Mouse (Mus musculus) brown adipose tissue, adult 24 weeks (tissue): Measurements from ENCODE around the gene Orc6. TPM values are rescaled to one million over a fixed set of nuclear protein-coding genes. Genes with fewer than 3 reads are reported as not detected.

Experiments used
- H3K27ac ChIP-seq: fragments of 200-500 bp; replicated peaks from 2 replicates; pipeline ENCODE4 v1.5.1; 2012; ENCODE audit warnings: low read depth, mild to moderate bottlenecking, low read length
- H3K4me1 ChIP-seq: fragments of 200-500 bp; 2 replicates; pipeline ENCODE4 v1.6.1; 2012; ENCODE audit warnings: low read length, mixed read lengths; ENCODE audit not compliant: control insufficient read depth, insufficient read depth, insufficient read length
- H3K4me3 ChIP-seq: fragments of 200-500 bp; 2 replicates; pipeline ENCODE4 v1.5.1; 2012; ENCODE audit warnings: low read depth, mild to moderate bottlenecking, low read length, moderate library complexity; ENCODE audit not compliant: insufficient read depth
- polyA plus RNA-seq: library from polyadenylated mRNA; stranded (reverse); fragments of >200 nt; gene quantifications from 2 replicates; pipeline ENCODE4 v1.2.4, GENCODE M21; 2012; ENCODE audit not compliant: missing spikeins, insufficient read depth, insufficient read length

Gene Orc6
- polyA plus RNA-seq = 20.9 and 21.2 TPM in 2 replicates

DNA sequence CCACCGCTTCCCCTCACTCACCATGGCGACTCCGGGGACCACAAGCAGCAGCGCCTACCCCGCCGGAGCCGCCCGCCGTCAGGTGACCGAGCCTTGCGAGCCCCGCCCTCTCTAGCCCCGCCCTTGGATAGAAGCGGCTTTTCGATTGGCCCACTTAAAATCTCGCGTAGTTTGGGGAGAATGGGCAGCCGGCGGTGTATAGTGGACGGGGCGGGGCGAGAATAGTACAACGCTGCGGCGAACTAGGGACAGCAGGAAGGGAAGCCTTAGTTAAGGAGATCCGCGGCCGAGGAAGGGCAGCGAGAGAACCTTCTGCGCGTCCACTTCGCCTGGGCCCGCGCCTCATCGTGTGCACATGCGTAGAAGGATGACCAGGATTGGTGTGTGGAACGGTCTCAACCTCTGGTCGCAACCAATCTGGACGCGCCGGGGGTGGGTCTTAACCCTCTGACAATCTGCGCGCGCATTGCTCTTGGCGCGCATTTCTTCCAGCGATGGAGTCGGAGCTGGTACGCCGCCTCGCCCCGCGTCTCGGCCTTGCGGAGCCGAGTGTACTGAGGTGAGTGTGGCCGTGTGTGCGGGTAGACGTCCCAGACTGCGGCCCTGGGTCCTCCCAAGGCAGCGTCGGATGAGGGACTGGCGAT lies at the start of gene Orc6, which contains the start of gene Vps35:
Orc6 (plus strand) TSS at position 199 of the 644 bp plus-strand sequence.
Vps35 (minus strand) TSS at position 369 of the 644 bp plus-strand sequence.
- Histone ChIP-seq H3K27ac (peak within 1 kb of the TSS; percentile 99), H3K4me3 (peak within 1 kb of the TSS; percentile 78), H3K4me1 (no peaks in the 10 kb centered on the region)

DNA sequence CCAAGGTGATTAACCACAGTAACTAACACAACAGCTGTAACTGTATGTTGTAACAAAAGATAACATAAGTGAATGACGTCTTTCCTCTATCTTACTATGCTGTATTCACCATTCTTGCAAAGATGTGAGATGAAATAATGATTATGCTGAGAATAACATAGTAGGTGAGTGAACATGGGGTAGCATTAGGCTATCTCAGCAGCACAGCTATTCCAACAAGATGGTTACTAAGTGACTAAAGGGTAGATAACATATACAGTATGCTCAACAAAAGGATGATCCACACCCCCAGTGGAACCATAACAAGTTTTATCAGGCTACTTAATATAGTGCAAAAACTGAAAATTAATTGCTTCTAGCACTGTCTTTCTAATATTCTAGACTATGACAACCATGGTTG lies 12.6 kb upstream of the Orc6 start:
- no peak overlapping the region for H3K27ac ChIP-seq
- H3K4me1 ChIP-seq = no peaks in the 10 kb centered on the region
- H3K4me3 ChIP-seq = no peak overlapping the region

- Histone ChIP-seq H3K27ac (peak overlapping the region; percentile 52), H3K4me1 (no peaks in the 10 kb centered on the region), H3K4me3 (peak overlapping the region; percentile 78)
Observed at GRCm38 (mm10) chr8:85298600-85299433, 615 bp upstream of the Orc6 start.

DNA sequence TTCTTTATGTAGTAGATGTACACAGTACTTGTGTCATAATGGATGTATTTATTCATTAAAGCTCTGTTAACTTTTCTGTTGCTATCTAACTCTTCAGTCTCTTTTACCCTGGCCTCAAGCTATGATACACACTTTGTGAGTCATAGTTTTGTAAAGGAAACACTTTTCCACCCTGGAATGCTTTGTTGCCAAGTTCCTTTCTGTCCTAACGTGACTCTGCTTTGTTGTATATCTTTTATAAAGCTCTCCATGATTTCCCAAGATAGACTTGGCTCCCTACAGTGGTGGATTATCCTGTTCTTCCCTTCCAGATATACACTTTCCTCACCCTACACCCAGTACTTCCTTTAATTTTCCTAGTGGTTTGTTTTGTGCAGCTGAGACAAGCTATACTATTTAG lies 2.5 kb downstream of the Orc6 start:
- Histone ChIP-seq H3K4me1 (no peaks in the 10 kb centered on the region), H3K27ac (no peak overlapping the region)

DNA sequence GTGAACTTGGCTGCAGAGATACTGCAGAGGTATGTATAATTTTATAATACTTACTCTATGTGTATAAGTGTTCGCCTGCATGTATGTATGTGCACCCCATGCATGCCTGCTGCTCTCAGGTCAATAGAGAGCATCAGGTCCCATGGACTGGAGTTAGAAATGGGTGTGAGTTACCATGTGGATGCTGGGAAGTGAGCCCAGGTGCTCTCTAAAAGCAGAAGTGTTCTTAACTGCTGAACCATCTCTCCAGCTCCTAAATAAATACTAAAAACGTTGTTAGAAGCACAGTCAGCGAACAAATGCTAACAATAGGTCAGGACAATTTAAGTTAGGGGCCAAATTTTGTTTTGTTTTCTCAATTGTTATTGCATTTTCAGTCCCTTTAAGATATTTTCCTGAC lies 3.5 kb downstream of the Orc6 start:
- Histone ChIP-seq H3K27ac (no peak overlapping the region), H3K4me1 (no peaks in the 10 kb centered on the region), H3K4me3 (no peak overlapping the region)

More for the DNA sequence above, 2.5 kb downstream of the Orc6 start:
- no peak overlapping the region for H3K4me3 ChIP-seq

- Histone ChIP-seq H3K27ac (no peak overlapping the region), H3K4me3 (no peak overlapping the region), H3K4me1 (no peaks in the 10 kb centered on the region)
Observed at GRCm38 (mm10) chr8:85303531-85303930, 4.1 kb downstream of the Orc6 start.

DNA sequence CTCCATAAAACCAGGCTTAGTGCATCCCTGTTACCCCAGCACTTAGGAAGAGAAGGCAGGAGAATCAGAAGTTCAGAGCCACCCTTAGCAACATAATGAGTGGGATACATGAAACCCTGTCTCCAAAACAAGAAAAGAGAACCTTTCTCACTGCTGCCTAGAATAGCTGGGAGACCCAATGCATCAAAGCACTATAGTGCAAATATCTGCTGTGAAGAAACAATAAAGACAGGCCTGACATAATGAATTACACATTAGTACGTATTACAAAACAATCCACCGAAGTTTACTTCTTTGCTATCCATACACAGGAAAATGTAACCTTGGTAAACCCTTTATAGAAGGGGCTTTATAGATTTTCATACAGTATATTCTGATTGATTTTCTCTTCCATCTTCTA lies 9.1 kb downstream of the Orc6 start:
- no peaks in the 10 kb centered on the region for H3K4me1 ChIP-seq
- no peak overlapping the region for H3K27ac ChIP-seq
- H3K4me3 ChIP-seq = no peak overlapping the region

DNA sequence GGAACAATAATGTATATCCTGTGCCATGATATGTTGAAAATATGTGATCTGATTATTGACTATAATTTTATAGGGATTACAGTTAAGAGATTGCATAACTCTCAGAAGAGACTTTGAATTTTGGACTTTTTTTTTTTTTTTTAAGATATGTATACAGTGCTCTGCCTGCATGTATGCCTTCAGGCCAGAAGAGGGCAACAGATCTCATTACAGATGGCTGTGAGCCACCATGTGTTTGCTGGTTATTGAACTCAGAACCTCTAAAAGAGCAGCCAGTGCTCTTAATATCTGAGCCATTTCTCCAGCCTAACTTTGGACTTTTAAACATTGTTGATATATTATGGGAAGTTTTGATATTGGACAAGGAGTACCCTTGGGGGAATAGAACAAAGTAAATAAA lies 12.3 kb downstream of the Orc6 start:
- Histone ChIP-seq H3K4me1 (no peaks in the 10 kb centered on the region), H3K4me3 (no peak overlapping the region), H3K27ac (no peak overlapping the region)

GRCm38 (mm10) chr8:85313036-85313435 lies 13.6 kb downstream of the Orc6 start:
- no peak overlapping the region for H3K4me3 ChIP-seq
- no peak overlapping the region for H3K27ac ChIP-seq
- no peaks in the 10 kb centered on the region for H3K4me1 ChIP-seq

- Histone ChIP-seq H3K27ac (no peak overlapping the region), H3K4me3 (no peak overlapping the region), H3K4me1 (no peaks in the 10 kb centered on the region)
Observed at GRCm38 (mm10) chr8:85318534-85318933, 19.1 kb downstream of the Orc6 start.

DNA sequence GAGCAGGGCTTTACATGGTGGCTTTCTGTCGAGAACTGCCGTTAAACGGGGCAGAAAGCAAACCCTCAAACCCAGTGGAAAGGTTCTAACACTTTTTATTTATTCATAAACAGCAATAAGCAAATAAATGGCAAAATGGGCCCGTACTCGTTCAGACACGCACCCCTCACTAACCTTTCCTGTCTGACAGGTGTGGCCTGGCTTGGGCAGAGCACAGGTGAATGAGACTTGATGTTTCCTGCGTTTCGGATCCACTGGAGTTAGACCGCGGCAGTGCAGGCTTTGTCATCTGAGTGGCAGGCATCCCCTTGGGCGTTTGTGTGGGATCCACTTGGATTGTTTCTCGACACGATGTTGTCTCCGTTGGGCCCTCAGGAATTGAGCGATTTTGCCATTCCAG lies 22.5 kb downstream of the Orc6 start:
- Histone ChIP-seq H3K4me3 (no peak overlapping the region), H3K27ac (no peak overlapping the region), H3K4me1 (no peaks in the 10 kb centered on the region)

- Histone ChIP-seq H3K27ac (no peak overlapping the region), H3K4me1 (no peaks in the 10 kb centered on the region), H3K4me3 (no peak overlapping the region)
Observed at GRCm38 (mm10) chr8:85323084-85323483, 23.7 kb downstream of the Orc6 start.

- Histone ChIP-seq H3K4me1 (no peaks in the 10 kb centered on the region), H3K27ac (no peak overlapping the region), H3K4me3 (no peak overlapping the region)
Observed at GRCm38 (mm10) chr8:85327036-85327435, 27.6 kb downstream of the Orc6 start.

DNA sequence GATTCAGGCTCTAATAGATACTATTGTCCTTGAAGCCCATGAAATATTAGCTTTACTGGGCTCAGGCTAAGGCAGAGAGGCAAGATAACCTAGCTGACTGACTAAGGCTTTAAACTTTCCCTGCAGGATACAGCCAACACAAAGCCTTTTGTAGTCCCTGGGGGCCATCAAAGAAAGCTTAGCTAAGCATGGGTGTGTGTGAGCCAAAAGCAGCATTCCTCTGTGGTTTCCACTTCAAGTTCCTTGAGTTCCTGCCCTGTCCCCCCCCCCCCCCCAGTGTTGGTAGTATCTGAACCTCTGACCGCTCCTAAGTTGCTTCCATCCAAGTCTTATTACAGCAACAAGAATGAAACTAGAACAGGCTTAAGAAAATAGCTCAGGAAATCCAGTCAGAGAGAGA lies 30.1 kb downstream of the Orc6 start:
- H3K4me1 ChIP-seq = no peaks in the 10 kb centered on the region
- H3K27ac ChIP-seq = no peak overlapping the region
- H3K4me3 ChIP-seq = no peak overlapping the region

DNA sequence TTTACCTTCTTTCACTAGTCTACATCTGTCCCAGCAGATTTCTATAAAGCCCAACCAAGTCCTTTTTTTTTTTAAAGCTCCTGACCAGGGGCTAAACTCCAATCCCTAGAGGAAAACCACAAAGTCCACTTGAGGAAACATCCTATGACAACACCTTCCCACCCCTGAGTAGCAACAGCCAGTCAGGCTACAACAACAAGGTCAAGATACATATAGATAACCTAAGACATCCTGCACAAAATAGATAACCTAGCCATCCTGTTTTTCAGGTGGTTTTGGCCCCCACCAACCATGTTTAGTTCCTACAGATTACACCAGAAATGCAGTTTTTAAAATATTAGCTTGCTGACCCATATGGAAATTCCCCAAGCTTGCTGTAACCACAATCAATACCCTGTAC lies 35.7 kb downstream of the Orc6 start:
- Histone ChIP-seq H3K4me1 (no peaks in the 10 kb centered on the region), H3K4me3 (no peak overlapping the region), H3K27ac (no peak overlapping the region)
